Comparison of ENCODE assay signal across 8 mouse cellular contexts in the genomic region with DNA sequence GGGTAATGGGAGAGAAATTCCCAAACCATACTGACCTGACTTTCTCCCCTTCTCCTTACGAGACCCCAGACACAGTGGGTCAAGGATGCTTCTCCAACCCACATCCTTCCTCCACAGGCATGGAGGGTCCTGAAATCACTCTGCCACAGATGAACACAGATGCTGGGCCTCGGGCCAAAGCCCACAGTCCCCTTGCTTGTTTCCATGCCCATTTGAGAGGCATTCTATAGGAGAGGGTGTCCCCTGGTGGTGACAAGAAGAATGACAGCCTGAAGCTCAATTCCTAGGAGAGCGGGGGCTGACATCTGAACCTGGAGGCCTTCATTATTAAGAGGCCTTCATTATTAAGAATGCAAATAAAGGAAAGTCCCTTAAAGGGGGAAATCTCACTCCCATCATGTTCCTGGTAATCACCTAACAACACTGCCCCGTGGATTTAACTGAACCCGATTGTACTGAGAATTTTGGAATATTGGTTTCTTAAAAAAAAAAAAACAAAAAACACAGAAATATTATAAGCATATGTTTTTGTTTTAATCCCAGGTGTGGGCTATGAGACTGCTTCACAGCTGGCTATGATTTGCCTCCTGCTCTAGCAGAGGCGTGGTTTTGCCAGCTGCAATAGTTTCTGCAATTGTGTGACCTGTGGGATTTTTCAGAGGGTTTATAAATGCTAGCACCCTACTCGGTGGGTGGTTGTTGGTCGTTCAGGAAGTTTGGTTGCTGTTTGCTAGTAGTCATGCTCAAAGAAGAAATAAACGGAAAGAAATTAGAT. TPM values are rescaled to one million over a fixed set of nuclear protein-coding genes. Genes with fewer than 3 reads are reported as not detected.
DNase-seq lines count a peak whose midpoint lies in the region; ATAC-seq and TF ChIP-seq lines count a peak whose summit lies in the region.

No protein-coding gene starts in this region.

- H3K4me2 ChIP-seq in myocyte (ENCODE audit: low read depth), result peak overlapping the region; percentile 39
- no peak overlapping the region for H3K4me2 ChIP-seq in stomach, embryonic 16.5 days (ENCODE audit: low read depth, low read length)

- 41% methylated on average over 9 of the region's 9 CpGs for WGBS in stomach, embryonic 16.5 days

- H3K4me1 ChIP-seq in stomach, embryonic 16.5 days (ENCODE audit: control insufficient read depth, insufficient read depth, low read length), result peaks cover 7% of the 10 kb centered on the region; the same call in 1 of the 2 replicates

- H3K9me3 ChIP-seq in stomach, embryonic 16.5 days (replicated peaks; ENCODE audit: control insufficient read depth, low read length), result no peaks in the 10 kb centered on the region

- no peak for TF ChIP-seq POLR2A in myocyte (IDR thresholded peaks at IDR 0.05; ENCODE audit: insufficient read length, low read depth)

- H3K27ac ChIP-seq in stomach, embryonic 16.5 days (ENCODE audit: low read length), result 0 out of 2 replicates have a peak overlapping the region, but pooled peaks have one; percentile 7

- H3K27me3 ChIP-seq in myocyte (ENCODE audit: control insufficient read depth, insufficient read depth, insufficient read length), result no peaks in the 10 kb centered on the region
- no peaks in the 10 kb centered on the region for H3K27me3 ChIP-seq in stomach, embryonic 16.5 days (ENCODE audit: control insufficient read depth, insufficient read depth, low read length)

- peak; percentile 79 to 83 for DNase-seq in B cell, adult 2 months
- DNase-seq in adipocyte (ENCODE audit: low spot score), result peak; percentile 76
- DNase-seq in embryo, embryonic 10.5 days (ENCODE audit: low spot score), result peak; percentile 92
- DNase-seq in heart, adult 11 months, result peak; percentile 97
- DNase-seq in kidney, adult 11 months, result peak; percentile 52
- peak; percentile 52 for DNase-seq in liver

- H3K4me3 ChIP-seq in myocyte, result no peak overlapping the region
- no peak overlapping the region for H3K4me3 ChIP-seq in stomach, embryonic 16.5 days (replicated peaks; ENCODE audit: low read length)

- ATAC-seq in stomach, embryonic 16.5 days (ENCODE audit: insufficient read depth, low FRiP score), result 0 out of 2 replicates have a peak, but pooled peaks have one; percentile 18

- no peaks in the 10 kb centered on the region for H3K79me2 ChIP-seq in myocyte (ENCODE audit: control insufficient read depth, insufficient read depth)

- H3K9ac ChIP-seq in stomach, embryonic 16.5 days (ENCODE audit: low read length), result no peak overlapping the region

- no peak overlapping the region for H3ac ChIP-seq in myocyte (ENCODE audit: control insufficient read depth, insufficient read length)

- H3K36me3 ChIP-seq in myocyte (ENCODE audit: control insufficient read depth, insufficient read depth), result no peaks in the 10 kb centered on the region
- no peaks in the 10 kb centered on the region for H3K36me3 ChIP-seq in stomach, embryonic 16.5 days (ENCODE audit: control insufficient read depth, insufficient read depth, low read length)

TF ChIP-seq in myocyte, 11 proteins besides CTCF, POLR2A, EP300 and RAD21:
- TF ChIP-seq USF1 (IDR thresholded peaks at IDR 0.05; ENCODE audit: low read depth), result no peak
- TF ChIP-seq MYOD1 (IDR thresholded peaks at IDR 0.05; ENCODE audit: control insufficient read depth in 1 of 3, insufficient read length in 2 of 3, low read depth in 2 of 3), result no peak
- TF ChIP-seq TCF3 (IDR thresholded peaks at IDR 0.05; ENCODE audit: insufficient read length, low read depth), result no peak
- TF ChIP-seq E2F4 (IDR thresholded peaks at IDR 0.05; ENCODE audit: insufficient read depth), result no peak
- no peak for TF ChIP-seq POLR2AphosphoS2 (IDR thresholded peaks at IDR 0.05; ENCODE audit: insufficient read length, low read depth)
- no peak for TF ChIP-seq REST (IDR thresholded peaks at IDR 0.05; ENCODE audit: insufficient read depth, insufficient read length)
- TF ChIP-seq MYOG (IDR thresholded peaks at IDR 0.05; ENCODE audit: control insufficient read depth in 1 of 3, insufficient read depth in 1 of 3, insufficient read length in 2 of 3, low read depth in 2 of 3), result no peak
- TF ChIP-seq TCF12 (IDR thresholded peaks at IDR 0.05; ENCODE audit: insufficient read depth, poor library complexity, severe bottlenecking), result no peak
- no peak for TF ChIP-seq CEBPB (IDR thresholded peaks at IDR 0.05; ENCODE audit: insufficient read depth, poor library complexity, severe bottlenecking)
- no peak for TF ChIP-seq MAX (IDR thresholded peaks at IDR 0.05; ENCODE audit: low read depth)
- no peak for TF ChIP-seq SRF (IDR thresholded peaks at IDR 0.05; ENCODE audit: control insufficient read depth, insufficient read length, low read depth)
TF ChIP-seq in myocyte: peak in this region for 0.

RNA-seq across cellular contexts. Expression of gene Capg, which starts 10.0 kb away (rescaled TPM):
- 394 TPM for polyA plus RNA-seq in myocyte (2012; fragmentation: generic; extraction: Trizol)
- 142 and 180 TPM in 2 replicates for polyA plus RNA-seq in stomach, embryonic 16.5 days (2015; fragmentation: Nextera tagmentation; extraction: Ambion mirVana)

RNA-seq across cellular contexts. Expression of gene Sh2d6, which starts 12.7 kb away (rescaled TPM):
- 1.1 TPM for polyA plus RNA-seq in myocyte (2012; fragmentation: generic; extraction: Trizol)
- 0.21 and 0.24 TPM in 2 replicates for polyA plus RNA-seq in stomach, embryonic 16.5 days (2015; fragmentation: Nextera tagmentation; extraction: Ambion mirVana)
